Mouse (Mus musculus) heart, adult 2 months (tissue): Measurements from ENCODE around the gene Cacng6.

Experiments used
- CTCF ChIP-seq: fragments of 200-600 bp; IDR thresholded peaks from 2 replicates; pipeline ENCODE4 v1.8.1; 2022; ENCODE audit warnings: antibody characterized with exemption, mild to moderate bottlenecking, moderate library complexity
- EP300 ChIP-seq: fragments of 200-500 bp; IDR thresholded peaks from 2 replicates; pipeline ENCODE4 v1.6.1; 2011; ENCODE audit warnings: low read depth, low read length, control low read depth; ENCODE audit not compliant: insufficient read depth
- POLR2A ChIP-seq: fragments of 200-500 bp; IDR thresholded peaks from 2 replicates; pipeline ENCODE4 v1.6.1; 2011; ENCODE audit warnings: mild to moderate bottlenecking, low read depth, low read length, control low read depth; ENCODE audit not compliant: insufficient read depth

DNA sequence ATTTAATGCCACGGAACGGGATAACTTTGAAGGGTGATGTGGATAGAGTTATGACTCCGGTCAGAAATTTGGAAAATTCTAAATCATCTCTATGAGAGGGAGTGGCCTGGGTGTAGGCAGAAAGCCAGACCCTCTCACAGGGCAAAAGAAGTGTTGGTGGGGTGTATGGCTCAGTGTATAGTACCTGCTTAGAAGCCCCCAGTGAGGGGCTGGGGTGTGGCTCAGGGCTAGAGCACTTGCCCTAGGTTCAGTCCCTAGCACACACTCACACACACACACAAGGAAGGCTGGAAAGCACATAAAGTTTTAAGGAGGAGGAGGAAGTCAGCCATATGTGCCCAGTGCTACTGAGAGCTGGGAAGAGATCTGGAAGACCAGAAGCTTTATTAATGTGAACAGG lies 2.7 kb upstream of the Cacng6 start:
- TF ChIP-seq POLR2A = no peak
- no peak for TF ChIP-seq CTCF
- no peak for TF ChIP-seq EP300
